Mouse (Mus musculus): ENCODE results near the gene Olfr1118. TPM values are rescaled to one million over a fixed set of nuclear protein-coding genes. Genes with fewer than 3 reads are reported as not detected.

Gene Olfr1118
- not detected for polyA plus RNA-seq (2017; shearing (Covaris generic))

DNA sequence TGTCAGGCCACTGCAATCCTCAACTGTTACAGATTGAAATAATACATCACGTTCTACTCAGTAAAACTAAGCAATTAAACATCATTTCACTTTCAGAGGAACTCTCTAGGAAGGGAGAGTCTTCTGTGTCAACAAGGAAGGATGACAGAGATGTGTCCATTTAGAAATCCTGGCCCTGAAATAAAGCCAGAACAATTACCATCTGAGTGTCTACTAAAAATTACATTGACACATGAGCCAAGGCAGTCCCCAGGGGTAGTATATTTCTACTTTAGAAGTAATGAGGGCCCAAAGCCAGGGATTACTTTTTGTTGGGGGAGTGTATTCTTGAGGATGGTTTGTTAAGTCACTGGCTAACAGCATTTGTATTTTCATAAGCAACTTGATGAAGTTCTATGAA lies at the start of gene Olfr1118:
Gene Olfr1118, plus strand, starts transcription at position 301 of the 400 bp plus-strand sequence.

GRCm38 (mm10) chr2:87267234-87267633 lies 40.1 kb upstream of the Olfr1118 start, which contains the start of gene Olfr1116:
Gene Olfr1116, plus strand, starts transcription at chr2:87267534.

DNA sequence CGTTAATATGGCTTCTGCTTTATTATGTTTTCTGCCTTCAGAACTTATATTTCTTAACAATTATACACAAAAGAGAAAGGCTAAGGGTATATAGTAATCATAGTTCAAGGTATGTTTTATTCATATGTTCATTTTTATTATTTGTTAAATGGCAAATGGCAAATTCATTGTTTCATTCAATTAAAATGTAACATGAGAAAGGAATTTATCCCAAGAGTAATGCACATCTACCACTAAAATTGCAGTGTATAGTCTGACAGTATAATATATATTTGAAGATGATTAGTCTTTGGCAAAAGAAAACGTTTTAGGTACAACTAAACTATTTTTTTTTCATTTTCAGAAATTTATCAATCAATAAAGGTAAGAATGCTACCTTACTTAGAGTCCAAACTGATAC lies 47.1 kb downstream of the Olfr1118 start, which contains the start of gene Olfr1120:
Gene Olfr1120, plus strand, starts transcription at position 301 of the 400 bp plus-strand sequence.

Other genes with a start within 250 kb of the Olfr1118 start
- gene Olfr1107, start 231.8 kb upstream of the Olfr1118 start, polyA plus RNA-seq (2017; shearing (Covaris generic)): not detected
- gene Olfr1109, start 211.6 kb upstream of the Olfr1118 start, polyA plus RNA-seq (2017; shearing (Covaris generic)): not detected
- gene Olfr259, start 193.0 kb upstream of the Olfr1118 start, polyA plus RNA-seq (2017; shearing (Covaris generic)): not detected
- not detected for gene Olfr1110, start 167.3 kb upstream of the Olfr1118 start, polyA plus RNA-seq (2017; shearing (Covaris generic))
- gene Olfr1111, start 155.0 kb upstream of the Olfr1118 start, polyA plus RNA-seq (2017; shearing (Covaris generic)): not detected
- gene Olfr1112, start 119.8 kb upstream of the Olfr1118 start, polyA plus RNA-seq (2017; shearing (Covaris generic)): not detected
- not detected for gene Olfr1113, start 98.6 kb upstream of the Olfr1118 start, polyA plus RNA-seq (2017; shearing (Covaris generic))
- gene Olfr1115, start 59.6 kb upstream of the Olfr1118 start, polyA plus RNA-seq (2017; shearing (Covaris generic)): not detected
- gene Olfr1116, start 40.0 kb upstream of the Olfr1118 start, polyA plus RNA-seq (2017; shearing (Covaris generic)): not detected
- gene Olfr1120, start 47.2 kb downstream of the Olfr1118 start, polyA plus RNA-seq (2017; shearing (Covaris generic)): not detected
- gene Olfr1121, start 62.3 kb downstream of the Olfr1118 start, polyA plus RNA-seq (2017; shearing (Covaris generic)): not detected
- not detected for gene Olfr1122, start 78.3 kb downstream of the Olfr1118 start, polyA plus RNA-seq (2017; shearing (Covaris generic))
- not detected for gene Olfr1123, start 109.1 kb downstream of the Olfr1118 start, polyA plus RNA-seq (2017; shearing (Covaris generic))
- gene Olfr1124, start 122.7 kb downstream of the Olfr1118 start, polyA plus RNA-seq (2017; shearing (Covaris generic)): not detected
- gene Olfr1126, start 146.4 kb downstream of the Olfr1118 start, polyA plus RNA-seq (2017; shearing (Covaris generic)): not detected
- gene Pramel7, start 189.5 kb downstream of the Olfr1118 start, polyA plus RNA-seq (2017; shearing (Covaris generic)): not detected
- gene Pramel6, start 199.0 kb downstream of the Olfr1118 start, polyA plus RNA-seq (2017; shearing (Covaris generic)): not detected
- gene Olfr153, start 224.2 kb downstream of the Olfr1118 start, polyA plus RNA-seq (2017; shearing (Covaris generic)): not detected
- gene Olfr1128, start 238.0 kb downstream of the Olfr1118 start, polyA plus RNA-seq (2017; shearing (Covaris generic)): not detected

Measured in activated CD4-positive, CD25-positive, alpha-beta regulatory T cell, adult 9 weeks (primary cell).